Mouse (Mus musculus): ENCODE measurements at regions not wholly inside any gene's neighbourhood (a gene's known extent, or its start where the extent isn't known, plus 50 kb on each side); places are given as distances from the start of the nearest gene placed in this dataset.

GRCm38 (mm10) chr12:11518379-11518778 lies 62.5 kb downstream of the Rad51ap2 start:
- CTCF ChIA-PET, result no interaction called here

GRCm38 (mm10) chr12:11562891-11563290 lies 107.0 kb downstream of the Rad51ap2 start:
- POLR2A ChIA-PET, result no interaction called here
- CTCF ChIA-PET, result no interaction called here

More at GRCm38 (mm10) chr12:11518379-11518778, 62.5 kb downstream of the Rad51ap2 start:
- POLR2A ChIA-PET, result no interaction called here

GRCm38 (mm10) chr12:11570160-11570559 lies 114.3 kb downstream of the Rad51ap2 start:
- POLR2A ChIA-PET, result no interaction called here
- CTCF ChIA-PET, result no interaction called here

GRCm38 (mm10) chr12:11603946-11604345 lies 148.1 kb downstream of the Rad51ap2 start:
- POLR2A ChIA-PET, result no interaction called here
- CTCF ChIA-PET, result no interaction called here

GRCm38 (mm10) chr12:11608733-11609132 lies 152.9 kb downstream of the Rad51ap2 start:
- ChIA-PET CTCF (no interaction called here), POLR2A (no interaction called here)

GRCm38 (mm10) chr12:11611656-11612055 lies 155.8 kb downstream of the Rad51ap2 start:
- POLR2A ChIA-PET, result no interaction called here
- CTCF ChIA-PET, result no interaction called here

GRCm38 (mm10) chr12:11615237-11615636 lies 159.4 kb downstream of the Rad51ap2 start:
- ChIA-PET POLR2A (no interaction called here), CTCF (no interaction called here)

- ChIA-PET POLR2A (no interaction called here), CTCF (no interaction called here)
Observed at GRCm38 (mm10) chr12:11623561-11623960, 167.7 kb downstream of the Rad51ap2 start.

GRCm38 (mm10) chr12:11630178-11630577 lies 174.3 kb downstream of the Rad51ap2 start:
- CTCF ChIA-PET, result no interaction called here

GRCm38 (mm10) chr12:11631790-11632189 lies 175.9 kb downstream of the Rad51ap2 start:
- ChIA-PET POLR2A (no interaction called here), CTCF (interaction anchor here in 1 of 4 experiments (1.6 kb wide), 1 partner anchor 281 kb away, joined by 6 read pairs; no protein-coding TSS in a partner anchor)

More at GRCm38 (mm10) chr12:11630178-11630577, 174.3 kb downstream of the Rad51ap2 start:
- POLR2A ChIA-PET, result no interaction called here

- CTCF ChIA-PET, result no interaction called here
- POLR2A ChIA-PET, result no interaction called here
Observed at GRCm38 (mm10) chr12:11673281-11673680, 217.4 kb downstream of the Rad51ap2 start.

GRCm38 (mm10) chr12:11694797-11695196 lies 238.9 kb downstream of the Rad51ap2 start:
- ChIA-PET CTCF (interaction anchor here in 1 of 4 experiments (1.1 kb wide), 1 partner anchor 499 kb away, joined by 3 read pairs; no protein-coding TSS in a partner anchor), POLR2A (no interaction called here)

GRCm38 (mm10) chr12:11708879-11709602 lies 253.2 kb downstream of the Rad51ap2 start:
- CTCF ChIA-PET, result no interaction called here

GRCm38 (mm10) chr12:11717633-11718032 lies 261.8 kb downstream of the Rad51ap2 start:
- CTCF ChIA-PET, result interaction anchor here in 1 of 4 experiments (0.7 kb wide), 1 partner anchor 522 kb away, joined by 3 read pairs; no protein-coding TSS in a partner anchor
- POLR2A ChIA-PET, result no interaction called here

More at GRCm38 (mm10) chr12:11708879-11709602, 253.2 kb downstream of the Rad51ap2 start:
- POLR2A ChIA-PET, result no interaction called here

- ChIA-PET POLR2A (no interaction called here), CTCF (no interaction called here)
Observed at GRCm38 (mm10) chr12:11751471-11751870, 295.6 kb downstream of the Rad51ap2 start.

- ChIA-PET CTCF (no interaction called here), POLR2A (no interaction called here)
Observed at GRCm38 (mm10) chr12:11754184-11754907, 298.5 kb downstream of the Rad51ap2 start.

GRCm38 (mm10) chr12:11802326-11802725 lies 346.4 kb downstream of the Rad51ap2 start:
- CTCF ChIA-PET, result no interaction called here
- POLR2A ChIA-PET, result no interaction called here

- ChIA-PET POLR2A (no interaction called here), CTCF (no interaction called here)
Observed at GRCm38 (mm10) chr12:11803162-11803561, 347.3 kb downstream of the Rad51ap2 start.

- POLR2A ChIA-PET, result no interaction called here
- CTCF ChIA-PET, result interaction anchor here in 1 of 4 experiments (0.6 kb wide), 1 partner anchor 392 kb away, joined by 3 read pairs; no protein-coding TSS in a partner anchor
Observed at GRCm38 (mm10) chr12:11829701-11830100, 373.8 kb downstream of the Rad51ap2 start.

GRCm38 (mm10) chr12:11831292-11831691 lies 375.4 kb downstream of the Rad51ap2 start:
- POLR2A ChIA-PET, result no interaction called here
- CTCF ChIA-PET, result no interaction called here

- POLR2A ChIA-PET, result no interaction called here
- CTCF ChIA-PET, result no interaction called here
Observed at GRCm38 (mm10) chr12:11837819-11838472, 382.1 kb downstream of the Rad51ap2 start.

Data from embryonic stem cell, embryonic (primary cell).